Mouse (Mus musculus) ES-Bruce4 (cell line): ENCODE measurements at regions not wholly inside any gene's neighbourhood (a gene's known extent, or its start where the extent isn't known, plus 50 kb on each side); places are given as distances from the start of the nearest gene placed in this dataset.

Experiments
- CTCF ChIP-seq: IDR thresholded peaks from one replicate; pipeline ENCODE4 v1.8.1; 2011; ENCODE audit warnings: low read depth, low read length
- EP300 ChIP-seq: IDR thresholded peaks from 2 replicates; pipeline ENCODE4 v1.6.1; 2011; ENCODE audit warnings: low read depth, low read length; ENCODE audit not compliant: insufficient read depth
- POLR2A ChIP-seq: IDR thresholded peaks from one replicate; pipeline ENCODE4 v1.8.1; 2011; ENCODE audit warnings: low read length; ENCODE audit not compliant: insufficient read depth

DNA sequence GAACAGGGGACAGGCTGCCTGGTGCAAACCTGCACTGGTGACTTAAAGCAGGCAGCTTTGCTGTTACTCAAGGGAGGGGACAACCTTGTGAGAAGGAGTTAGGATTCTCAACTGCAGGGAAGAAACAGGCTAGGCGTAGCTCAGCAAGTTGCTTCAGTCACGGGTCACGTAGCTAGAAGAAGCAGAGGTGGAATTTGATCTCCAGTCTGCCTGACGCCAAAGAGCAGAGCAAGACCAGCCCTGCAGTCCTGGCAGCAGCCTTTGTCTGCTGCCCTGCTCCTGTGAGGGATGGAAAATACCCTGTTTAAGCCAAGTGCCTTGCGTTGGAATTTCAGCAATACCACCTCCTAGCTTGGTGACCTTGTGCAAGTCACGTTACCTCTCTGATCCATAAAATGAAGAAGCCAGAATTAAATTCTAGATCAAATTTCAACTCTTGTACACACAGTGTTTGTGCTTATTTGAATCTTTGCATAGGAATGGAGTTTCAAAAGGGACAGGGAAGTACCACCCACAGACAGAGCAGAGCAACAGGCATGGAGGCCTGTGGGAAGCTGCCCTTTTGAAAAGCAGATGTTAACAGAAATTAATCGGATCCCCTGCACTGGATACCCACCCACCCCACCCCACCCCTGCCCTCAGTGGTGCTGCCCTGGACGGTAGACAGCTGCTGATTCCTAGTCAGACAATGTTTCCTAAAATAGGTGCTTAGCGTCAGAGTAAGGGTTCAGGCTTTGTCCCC lies 116.6 kb upstream of the Sesn3 start:
- TF ChIP-seq POLR2A (no peak), CTCF (no peak), EP300 (no peak)
